Mouse (Mus musculus) liver, embryonic 18 days (tissue): ENCODE data around the gene S100a11. TPM values are rescaled to one million over a fixed set of nuclear protein-coding genes. Genes with fewer than 3 reads are reported as not detected.

Experiments
- polyA plus RNA-seq: library from polyadenylated mRNA; depleted of rRNA; stranded (reverse); fragments of >200 nt; gene quantifications from 2 replicates; pipeline ENCODE4 v1.2.3, GENCODE M21; 2012; rRNA removed

The S100a11 gene
- 129 and 140 TPM in 2 replicates for polyA plus RNA-seq

DNA sequence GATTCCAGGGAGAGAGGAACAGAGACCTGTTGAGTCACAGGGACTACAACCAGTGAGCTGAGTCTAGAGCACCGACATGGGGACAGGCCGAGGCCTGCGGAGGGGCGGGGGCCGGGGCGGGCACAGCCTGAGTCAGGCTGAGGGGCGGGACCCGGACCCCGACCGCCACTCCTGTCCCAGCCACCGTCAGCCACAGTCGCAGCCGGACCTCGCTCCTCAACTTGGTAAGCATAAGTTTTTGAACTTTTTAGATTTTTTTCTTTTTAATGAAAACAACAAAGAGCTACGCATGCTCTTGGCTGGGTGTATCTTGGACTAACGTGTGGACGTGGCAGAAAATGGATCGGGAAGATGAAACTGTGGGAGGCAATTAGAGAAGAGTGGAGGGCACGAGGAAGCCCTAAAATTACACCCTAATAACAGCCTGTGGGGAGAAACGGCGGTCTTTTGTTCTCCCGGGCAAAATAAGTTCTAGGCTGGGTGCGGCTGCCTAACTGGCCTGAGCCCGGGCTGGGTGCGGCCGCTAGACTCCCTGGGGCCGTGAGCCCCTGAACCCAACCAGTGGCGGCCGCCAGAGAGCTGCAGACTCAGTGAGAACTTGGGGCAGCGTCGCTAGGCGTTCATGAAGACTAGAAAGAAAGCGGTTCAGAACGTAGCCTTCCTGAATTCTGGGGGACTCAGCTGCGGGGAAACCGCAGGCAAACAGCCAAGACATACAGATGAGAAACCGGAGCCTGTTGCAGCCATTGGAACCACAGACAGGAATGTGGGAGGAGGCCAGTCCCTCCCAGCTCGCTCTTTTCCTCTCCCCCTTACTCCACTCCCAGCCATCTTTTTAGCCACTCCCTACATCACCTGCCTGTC is at the start of gene S100a11:
Gene S100a11, plus strand, starts transcription at position 159 of the 864 bp plus-strand sequence.

DNA sequence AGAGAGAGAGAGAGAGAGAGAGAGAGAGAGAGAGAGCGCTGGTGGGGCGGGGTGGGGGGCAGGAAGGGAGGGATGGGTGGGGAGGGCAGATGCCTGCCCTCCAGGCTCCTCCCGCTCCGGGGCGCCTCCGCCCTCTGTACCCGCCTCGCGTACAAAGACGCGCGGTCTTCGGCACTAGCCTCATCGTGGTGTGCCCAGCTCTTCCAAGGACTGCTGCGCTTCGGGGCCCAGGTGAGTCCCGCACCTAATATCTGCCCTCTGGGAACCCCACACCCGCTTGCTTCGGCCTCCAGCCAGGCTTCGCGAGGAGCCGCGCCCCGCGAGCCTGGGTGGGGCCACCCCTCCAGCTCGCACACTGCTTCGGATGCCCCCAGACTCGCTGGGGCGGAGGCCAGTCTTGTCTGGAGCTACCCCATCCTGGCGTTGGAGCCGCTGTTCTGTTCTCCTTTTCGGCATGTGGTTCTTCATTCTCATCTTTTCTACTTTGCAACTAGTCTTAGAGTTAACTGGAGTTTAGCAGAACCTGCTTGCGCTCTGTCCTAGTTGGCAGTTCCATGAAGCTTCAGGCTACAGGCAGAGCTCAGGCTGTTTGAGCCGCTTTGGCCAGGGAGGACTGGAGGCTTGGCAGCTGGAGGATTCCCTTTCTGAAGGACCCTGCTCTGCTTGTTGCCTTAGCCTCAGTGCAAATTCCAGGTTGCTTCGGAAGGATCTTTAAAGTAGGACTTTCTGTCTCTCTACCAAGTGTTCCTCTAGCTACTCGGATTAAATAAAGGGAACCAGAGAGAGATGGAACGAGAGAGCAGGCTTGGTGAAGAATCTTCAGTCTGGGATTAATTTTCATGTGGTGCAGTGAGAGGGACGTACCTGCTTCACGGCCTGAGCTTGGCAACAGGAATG is 34.9 kb downstream of the S100a11 start, which contains the start of gene S100a10:
Gene S100a10, plus strand, starts transcription at position 100 of the 897 bp plus-strand sequence.

Other genes with a start within 250 kb of the S100a11 start
- gene Flg, start 247.0 kb upstream of the S100a11 start, polyA plus RNA-seq = not detected in 2 replicates
- gene Hrnr, start 200.7 kb upstream of the S100a11 start, polyA plus RNA-seq = not detected in 2 replicates
- 0.05 TPM in 2 replicates for gene Rptn, start 126.8 kb upstream of the S100a11 start, polyA plus RNA-seq
- 0.05 and 0.06 TPM in 2 replicates for gene Tchh, start 78.2 kb upstream of the S100a11 start, polyA plus RNA-seq
- gene Tchhl1, start 51.7 kb upstream of the S100a11 start, polyA plus RNA-seq = not detected in 2 replicates
- 42.7 and 56.0 TPM in 2 replicates for gene S100a10, start 34.6 kb downstream of the S100a11 start, polyA plus RNA-seq
- gene Tdpoz2, start 132.2 kb downstream of the S100a11 start, polyA plus RNA-seq = not detected in 2 replicates
- not detected in 2 replicates for gene Tdpoz1, start 155.8 kb downstream of the S100a11 start, polyA plus RNA-seq
- not detected in 2 replicates for gene Gm37596, start 172.6 kb downstream of the S100a11 start, polyA plus RNA-seq